Mouse (Mus musculus) bone marrow, adult 2 months (tissue): ENCODE measurements around the gene Ttc25. TPM values are rescaled to one million over a fixed set of nuclear protein-coding genes. Genes with fewer than 3 reads are reported as not detected.

Experiments used
- H3K27ac ChIP-seq: fragments of 200-500 bp; 2 replicates; pipeline ENCODE4 v1.5.1; 2012; ENCODE audit warnings: low read depth, mild to moderate bottlenecking, control low read depth, inconsistent platforms, low read length; ENCODE audit not compliant: control insufficient read depth, poor library complexity, insufficient read depth
- H3K4me1 ChIP-seq: fragments of 200-500 bp; 2 replicates; pipeline ENCODE4 v1.6.1; 2011; ENCODE audit warnings: low read length; ENCODE audit not compliant: control insufficient read depth, insufficient read depth
- H3K4me3 ChIP-seq: fragments of 200-500 bp; replicated peaks from 2 replicates; pipeline ENCODE3; 2011; ENCODE audit warnings: mild to moderate bottlenecking, low read depth, low read length, control low read depth; ENCODE audit not compliant: control insufficient read depth
- CTCF ChIP-seq: fragments of 200-500 bp; IDR thresholded peaks from 2 replicates; pipeline ENCODE4 v1.5.1; 2011; ENCODE audit warnings: low read length, control low read depth; ENCODE audit not compliant: control insufficient read depth, insufficient read depth
- POLR2A ChIP-seq: fragments of 200-500 bp; IDR thresholded peaks from 2 replicates; pipeline ENCODE4 v1.6.1; 2011; ENCODE audit warnings: low read depth, mild to moderate bottlenecking, control low read depth, low read length, borderline replicate concordance; ENCODE audit not compliant: control insufficient read depth
- WGBS: fragments of 180-500 bp; shearing (Covaris S2); methylation state at CpG from one replicate; pipeline ENCODE4 v1.1.7; 2018; 5-methylcytosine and 5-hydroxymethylcytosine counted together
- polyA plus RNA-seq: library from polyadenylated mRNA; stranded (reverse); fragments of >200 nt; gene quantifications from 2 replicates; pipeline ENCODE4 v1.2.4, GENCODE M21; 2011; ENCODE audit warnings: low replicate concordance; ENCODE audit not compliant: missing spikeins, insufficient read depth, insufficient read length

Ttc25 gene
- polyA plus RNA-seq, 1 experiment = 0.35 TPM

- H3K4me1 ChIP-seq = peaks cover 1% of the 10 kb centered on the region; the same call in 1 of the 2 replicates
- TF ChIP-seq CTCF = no peak
- no peak for TF ChIP-seq POLR2A
- no peak overlapping the region for H3K4me3 ChIP-seq
- 88% methylated on average over 2 of the region's 2 CpGs for WGBS
- H3K27ac ChIP-seq = no peak overlapping the region
Observed at GRCm38 (mm10) chr11:100588462-100588861, 43.1 kb downstream of the Ttc25 start.

- H3K4me1 ChIP-seq = no peaks in the 10 kb centered on the region
- 94% methylated on average over 11 of the region's 11 CpGs for WGBS
- H3K4me3 ChIP-seq = no peak overlapping the region
- H3K27ac ChIP-seq = no peak overlapping the region
- TF ChIP-seq CTCF (no peak), POLR2A (no peak)
Observed at GRCm38 (mm10) chr11:100592346-100593046, 47.1 kb downstream of the Ttc25 start.

- Histone ChIP-seq H3K27ac (no peak overlapping the region), H3K4me1 (no peaks in the 10 kb centered on the region; the same call in 1 of the 2 replicates), H3K4me3 (no peak overlapping the region)
- TF ChIP-seq CTCF (no peak), POLR2A (no peak)
- WGBS = 89% methylated on average over 7 of the region's 7 CpGs
Observed at GRCm38 (mm10) chr11:100594608-100595007, 49.2 kb downstream of the Ttc25 start.

- no peak for TF ChIP-seq POLR2A
- no peak overlapping the region for H3K4me3 ChIP-seq
- WGBS = 81% methylated on average over 4 of the region's 4 CpGs
- no peak overlapping the region for H3K27ac ChIP-seq
- H3K4me1 ChIP-seq = no peaks in the 10 kb centered on the region; the same call in 1 of the 2 replicates
Observed at GRCm38 (mm10) chr11:100595533-100595932, 50.1 kb downstream of the Ttc25 start.

GRCm38 (mm10) chr11:100598074-100598473 lies 52.7 kb downstream of the Ttc25 start:
- WGBS = 80% methylated on average over 4 of the region's 4 CpGs
- no peak overlapping the region for H3K27ac ChIP-seq
- TF ChIP-seq CTCF = no peak
- H3K4me1 ChIP-seq = no peaks in the 10 kb centered on the region; the same call in 1 of the 2 replicates
- no peak overlapping the region for H3K4me3 ChIP-seq

- TF ChIP-seq CTCF (no peak), POLR2A (no peak)
- no peaks in the 10 kb centered on the region; the same call in 1 of the 2 replicates for H3K4me1 ChIP-seq
- no peak overlapping the region for H3K27ac ChIP-seq
- 93% methylated on average over 3 of the region's 3 CpGs for WGBS
- H3K4me3 ChIP-seq = no peak overlapping the region
Observed at GRCm38 (mm10) chr11:100601372-100601771, 56.0 kb downstream of the Ttc25 start.

GRCm38 (mm10) chr11:100603155-100603554 lies 57.7 kb downstream of the Ttc25 start:
- Histone ChIP-seq H3K27ac (no peak overlapping the region), H3K4me1 (no peaks in the 10 kb centered on the region), H3K4me3 (no peak overlapping the region)
- WGBS = 87% methylated on average over 9 of the region's 9 CpGs
- no peak for TF ChIP-seq CTCF
- TF ChIP-seq POLR2A = no peak

- H3K4me1 ChIP-seq = peaks cover 1% of the 10 kb centered on the region
- no peak overlapping the region for H3K4me3 ChIP-seq
- TF ChIP-seq POLR2A = no peak
- TF ChIP-seq CTCF = no peak
- WGBS = 82% methylated on average over 8 of the region's 8 CpGs
- H3K27ac ChIP-seq = no peak overlapping the region
Observed at GRCm38 (mm10) chr11:100603813-100604212, 58.4 kb downstream of the Ttc25 start.
